Mouse (Mus musculus): ENCODE measurements at regions not wholly inside any gene's neighbourhood (a gene's known extent, or its start where the extent isn't known, plus 50 kb on each side); places are given as distances from the start of the nearest gene placed in this dataset.

- TF ChIP-seq POLR2A (IDR thresholded peaks at IDR 0.05; ENCODE audit: extremely low read depth, insufficient read depth, low read length) (no peak), CTCF (IDR thresholded peaks at IDR 0.05; ENCODE audit: extremely low read depth, insufficient read depth, low read length) (no peak)
These were observed 527.8 kb downstream of the Gm11232 start for GRCm38 (mm10) chr4:71229796-71230496.
